ENCODE assay signal across 9 mouse cellular contexts in genomic region chr1:164455614-164456013, GRCm38 (mm10). TPM values are rescaled to one million over a fixed set of nuclear protein-coding genes. Genes with fewer than 3 reads are reported as not detected.
DNase-seq lines count a peak whose midpoint lies in the region; ATAC-seq and TF ChIP-seq lines count a peak whose summit lies in the region.
"Had no signal": no experiment of that assay in that cellular context is flagged by ENCODE, and none has a peak within 500 bp of the region (broad histone marks: within the 10 kb centered on the region; RNA-seq: fewer than 3 reads in every experiment).

No protein-coding gene starts in this region.

- no peaks in the 10 kb centered on the region; the same call in 1 of the 2 replicates for H3K79me2 ChIP-seq in heart, adult 2 months (replicated peaks; ENCODE audit: control insufficient read depth, insufficient read depth, low read length)
- H3K79me2 ChIP-seq in CH12.LX (replicated peaks; ENCODE audit: control insufficient read depth, extremely low read depth, insufficient read depth, poor library complexity, severe bottlenecking), result no peaks in the 10 kb centered on the region

- no peaks in the 10 kb centered on the region for H3K9me3 ChIP-seq in CH12.LX (replicated peaks; ENCODE audit: low read length)
- no peaks in the 10 kb centered on the region for H3K9me3 ChIP-seq in midbrain, postnatal 0 days (ENCODE audit: low read length)

- H3K36me3 ChIP-seq in heart, adult 2 months (ENCODE audit: control insufficient read depth, insufficient read depth, low read length), result peaks cover 23% of the 10 kb centered on the region
- H3K36me3 ChIP-seq in CH12.LX (replicated peaks in 1 of 2; ENCODE audit: control insufficient read depth in 1 of 2, insufficient read depth in 1 of 2, low read length in 1 of 2), result no peaks in the 10 kb centered on the region
- peaks cover 23% of the 10 kb centered on the region for H3K36me3 ChIP-seq in midbrain, postnatal 0 days (ENCODE audit: insufficient read depth, low read length)
- H3K36me3 ChIP-seq: G1E had no signal

- no peak for TF ChIP-seq EP300 in heart, adult 2 months (IDR thresholded peaks at IDR 0.05; ENCODE audit: insufficient read depth, low read depth, low read length)
- no peak for TF ChIP-seq EP300 in CH12.LX (IDR thresholded peaks at IDR 0.05; ENCODE audit: low read length)

- no peak for TF ChIP-seq POLR2A in heart, adult 2 months (IDR thresholded peaks at IDR 0.05; ENCODE audit: insufficient read depth, low read depth, low read length)
- no peak for TF ChIP-seq POLR2A in CH12.LX (IDR thresholded peaks at IDR 0.05; ENCODE audit: low read depth, low read length)
- no peak for TF ChIP-seq POLR2A in embryonic fibroblast, embryonic 13.5 days (IDR thresholded peaks at IDR 0.05; ENCODE audit: low read depth, low read length)

- in situ Hi-C loops in CH12.LX (cut with MboI; ENCODE audit: low pct_ligation_motif_present, low pct_unique_long_range_greater_than_20kb, low sequenced_read_pairs), result no loop called here

- H3K27me3 ChIP-seq in heart, adult 2 months (ENCODE audit: control insufficient read depth, insufficient read depth, low read length), result no peaks in the 10 kb centered on the region; the same call in 1 of the 2 replicates
- peaks cover 28% of the 10 kb centered on the region for H3K27me3 ChIP-seq in CH12.LX (replicated peaks)
- H3K27me3 ChIP-seq in midbrain, postnatal 0 days (ENCODE audit: insufficient read depth, low read length), result no peaks in the 10 kb centered on the region

- 41% methylated on average over 7 of the region's 7 CpGs for whole genome bisulfite sequencing in heart, adult 2 months
- WGBS in midbrain, postnatal 0 days, result 32% methylated on average over 7 of the region's 7 CpGs

- peak; percentile 63 for TF ChIP-seq CTCF in heart, adult 2 months (IDR thresholded peaks at IDR 0.05)
- TF ChIP-seq CTCF in CH12.LX (conservative IDR thresholded peaks at IDR 0.05 in 1 of 2, IDR thresholded peaks at IDR 0.05 in 1 of 2; ENCODE audit: low read depth in 2 of 2, low read length in 2 of 2), result peak in 1 of 2 experiments; percentile 66; a peak in 3 of 4 replicates
- peak; percentile 4; the same call in 1 of the 2 replicates for TF ChIP-seq CTCF in embryonic fibroblast, embryonic 13.5 days (IDR thresholded peaks at IDR 0.05; ENCODE audit: borderline replicate concordance, insufficient read depth, low read length)
- peak; percentile 83 for TF ChIP-seq CTCF in midbrain, postnatal 0 days (IDR thresholded peaks at IDR 0.05)

- intact Hi-C loops in heart, adult 2 months (cut with DNase I), result loop anchor here (2.0 to 5.0 kb wide), 2 partner anchors 88 to 441 kb away; no protein-coding TSS in a partner anchor

- H3K4me1 ChIP-seq in heart, adult 2 months (ENCODE audit: control insufficient read depth, insufficient read depth, low read length), result peaks cover 3% of the 10 kb centered on the region
- peaks cover 10 to 24% of the 10 kb centered on the region in 2 experiments for H3K4me1 ChIP-seq in CH12.LX (ENCODE audit: control insufficient read depth in 1 of 2, insufficient read depth in 2 of 2)
- H3K4me1 ChIP-seq in embryonic fibroblast, embryonic 13.5 days (ENCODE audit: control insufficient read depth, insufficient read depth, low read length), result peaks cover 13% of the 10 kb centered on the region
- H3K4me1 ChIP-seq in midbrain, postnatal 0 days (ENCODE audit: insufficient read depth, low read length), result peaks cover 7% of the 10 kb centered on the region; the same call in 1 of the 2 replicates

- dilution Hi-C loops in CH12.LX (cut with MboI; ENCODE audit: extremely low pct_ligation_motif_present, extremely low pct_unique_long_range_greater_than_20kb, low sequenced_read_pairs), result no loop called here

- H3K4me3 ChIP-seq in heart, adult 2 months, result peak overlapping the region; percentile 71
- no peak overlapping the region for H3K4me3 ChIP-seq in CH12.LX (replicated peaks in 1 of 3; ENCODE audit: low read depth in 2 of 3, low read length in 2 of 3, poor library complexity in 1 of 3)
- peak overlapping the region; percentile 84; the same call in 1 of the 2 replicates for H3K4me3 ChIP-seq in embryonic fibroblast, embryonic 13.5 days (ENCODE audit: insufficient read depth, low read length)
- H3K4me3 ChIP-seq in midbrain, postnatal 0 days (ENCODE audit: low read depth, low read length), result peak overlapping the region; percentile 83

- peak overlapping the region; percentile 69 for H3K9ac ChIP-seq in heart, adult 2 months (ENCODE audit: low read depth, low read length)
- H3K9ac ChIP-seq in CH12.LX (ENCODE audit: insufficient read depth, low read depth), result no peak overlapping the region
- H3K9ac ChIP-seq in midbrain, postnatal 0 days (replicated peaks; ENCODE audit: low read length, poor library complexity, severe bottlenecking), result peak overlapping the region; percentile 96

- peak overlapping the region; percentile 40; the same call in 1 of the 2 replicates for H3K4me2 ChIP-seq in CH12.LX (ENCODE audit: insufficient read depth, low read depth, poor library complexity, severe bottlenecking)
- peak overlapping the region; percentile 75 for H3K4me2 ChIP-seq in midbrain, postnatal 0 days (ENCODE audit: low read depth, low read length, poor library complexity, severe bottlenecking)

- peak; percentile 64 for TF ChIP-seq RAD21 in CH12.LX (IDR thresholded peaks at IDR 0.05; ENCODE audit: low read depth, low read length)

- peak overlapping the region; percentile 94 for H3K27ac ChIP-seq in heart, adult 2 months
- no peak overlapping the region for H3K27ac ChIP-seq in CH12.LX (ENCODE audit: insufficient read depth, low read depth)
- no peak overlapping the region for H3K27ac ChIP-seq in embryonic fibroblast, embryonic 13.5 days (ENCODE audit: insufficient read depth, low read length)
- H3K27ac ChIP-seq in midbrain, postnatal 0 days (ENCODE audit: low read depth, low read length), result peak overlapping the region; percentile 96

- peak in 1 of 2 experiments; percentile 33 for DNase-seq in heart, adult 2 months
- no peak for DNase-seq in heart, adult 9 months (ENCODE audit: low spot score in 2 of 2)
- DNase-seq in CH12.LX (ENCODE audit: extremely low read depth), result peak; percentile 16
- DNase-seq in kidney, adult 9 months, result peak; percentile 60
- DNase-seq in midbrain, postnatal 0 days (ENCODE audit: low spot score), result peak; percentile 77

- no peak for ATAC-seq in midbrain, postnatal 0 days (ENCODE audit: low FRiP score)
- ATAC-seq in megakaryocyte progenitor cell, adult 5-6 weeks (replicated peaks; ENCODE audit: poor library complexity), result no peak
- ATAC-seq in frontal cortex, adult (ENCODE audit: low TSS enrichment), result no peak

TF ChIP-seq in CH12.LX, 34 proteins besides CTCF, POLR2A, EP300 and RAD21:
- TF ChIP-seq ZC3H11A (IDR thresholded peaks at IDR 0.05; ENCODE audit: low read depth, low read length) (peak; percentile 19; the same call in 1 of the 2 replicates), UBTF (IDR thresholded peaks at IDR 0.05; ENCODE audit: low read depth, low read length) (no peak), USF2 (conservative IDR thresholded peaks at IDR 0.05; ENCODE audit: low read depth, low read length) (no peak), SMC3 (IDR thresholded peaks at IDR 0.05; ENCODE audit: low read depth, low read length) (peak; percentile 67)

RNA-seq across cellular contexts. Expression of gene Atp1b1, which starts 2.5 kb away (rescaled TPM):
- total RNA-seq in heart, adult 2 months (2021), result 100 to 1,000 TPM; 328 to 391 TPM
- 136 and 178 TPM in 2 replicates for polyA plus RNA-seq in heart, adult 2 months (2012; rRNA removed)
- total RNA-seq in CH12.LX (2012; rRNA removed), result 0.17 TPM in 1 of 2 replicates, not detected in the other
- total RNA-seq in CH12.LX (2014; rRNA removed), result 0.32 and 0.46 TPM in 2 replicates
- polyA plus RNA-seq in CH12.LX (2012; ENCODE audit: insufficient read length, low read depth), result 0.19 and 0.23 TPM in 2 replicates
- 35.4 and 37.2 TPM in 2 replicates for polyA plus RNA-seq in embryonic fibroblast, embryonic 13.5 days (2011; ENCODE audit: insufficient read length, low read depth, missing spikeins)
- total RNA-seq in midbrain, postnatal 0 days (2014; rRNA removed), result 328 and 361 TPM in 2 replicates
- 530 and 541 TPM in 2 replicates for polyA plus RNA-seq in midbrain, postnatal 0 days (2015; fragmentation: Nextera tagmentation; extraction: Ambion mirVana)
- 10.5 and 11.8 TPM in 2 replicates for total RNA-seq in megakaryocyte progenitor cell, adult 5-6 weeks (2015)
- 7.9 and 15.2 TPM in 2 replicates for total RNA-seq in megakaryocyte progenitor cell, adult 5-6 weeks (2017)
- polyA plus RNA-seq: G1E had no signal

Comparison
In these comparisons a context has a peak if more than half of its experiments do, and no peak if none do; other contexts are left out.
1. DNase-seq: peak in CH12.LX (single experiment), kidney, adult 9 months (single experiment) and midbrain, postnatal 0 days (single experiment); none in heart, adult 9 months (0 of 2).
2. H3K27ac ChIP-seq: peak in heart, adult 2 months (single experiment) and midbrain, postnatal 0 days (single experiment); none in CH12.LX (single experiment) and embryonic fibroblast, embryonic 13.5 days (single experiment).
3. H3K4me3 ChIP-seq: peak in heart, adult 2 months (single experiment), embryonic fibroblast, embryonic 13.5 days (single experiment) and midbrain, postnatal 0 days (single experiment); none in CH12.LX (0 of 3).
4. RNA of gene Atp1b1, which starts 2.5 kb away (total RNA-seq): 328 to 391 TPM in heart, adult 2 months and 328 to 361 TPM in midbrain, postnatal 0 days; 7.9 to 15.2 TPM in megakaryocyte progenitor cell, adult 5-6 weeks and 0.17 to 0.46 TPM in CH12.LX; every median in the first group is over 10 times any median in the second.